Mouse (Mus musculus): ENCODE data around the gene Btbd16. TPM values are rescaled to one million over a fixed set of nuclear protein-coding genes. Genes with fewer than 3 reads are reported as not detected.

The Btbd16 gene
- polyA plus RNA-seq, 1 experiment from 2014 or later: not detected

- Histone ChIP-seq H3K27ac (replicated peaks; ENCODE audit: low read depth, low read length) (no peak overlapping the region), H3K36me3 (ENCODE audit: control insufficient read depth, insufficient read depth, low read length) (no peaks in the 10 kb centered on the region), H3K4me1 (ENCODE audit: control insufficient read depth, insufficient read depth, low read length) (no peaks in the 10 kb centered on the region), H3K4me2 (ENCODE audit: low read depth, severe bottlenecking) (no peak overlapping the region), H3K9me3 (ENCODE audit: control insufficient read depth, low read length) (no peaks in the 10 kb centered on the region), H3K9ac (ENCODE audit: low read length) (no peak overlapping the region), H3K27me3 (ENCODE audit: control insufficient read depth, insufficient read depth, low read length) (no peaks in the 10 kb centered on the region), H3K4me3 (ENCODE audit: low read depth, low read length) (no peak overlapping the region)
- no peak for DNase-seq (ENCODE audit: low spot score)
- ATAC-seq (ENCODE audit: insufficient number of reproducible peaks, low FRiP score, low TSS enrichment, low read depth): no peak
- 86% methylated on average over 4 of the region's 4 CpGs for WGBS
Observed at GRCm38 (mm10) chr7:130854684-130855292, 80.9 kb downstream of the Btbd16 start.

- Histone ChIP-seq H3K9me3 (ENCODE audit: control insufficient read depth, low read length) (no peaks in the 10 kb centered on the region), H3K9ac (ENCODE audit: low read length) (no peak overlapping the region), H3K4me2 (ENCODE audit: low read depth, severe bottlenecking) (no peak overlapping the region), H3K4me3 (ENCODE audit: low read depth, low read length) (no peak overlapping the region), H3K36me3 (ENCODE audit: control insufficient read depth, insufficient read depth, low read length) (no peaks in the 10 kb centered on the region), H3K27ac (replicated peaks; ENCODE audit: low read depth, low read length) (no peak overlapping the region), H3K4me1 (ENCODE audit: control insufficient read depth, insufficient read depth, low read length) (peaks cover 2% of the 10 kb centered on the region; the same call in 1 of the 2 replicates), H3K27me3 (ENCODE audit: control insufficient read depth, insufficient read depth, low read length) (no peaks in the 10 kb centered on the region)
- no peak for DNase-seq (ENCODE audit: low spot score)
- 48% methylated on average over 3 of the region's 3 CpGs for WGBS
- no peak for ATAC-seq (ENCODE audit: insufficient number of reproducible peaks, low FRiP score, low TSS enrichment, low read depth)
Observed at GRCm38 (mm10) chr7:130855681-130856080, 81.8 kb downstream of the Btbd16 start.

GRCm38 (mm10) chr7:130857973-130858372 is 84.1 kb downstream of the Btbd16 start:
- DNase-seq (ENCODE audit: low spot score): no peak
- H3K27ac ChIP-seq (replicated peaks; ENCODE audit: low read depth, low read length): no peak overlapping the region
- H3K9ac ChIP-seq (ENCODE audit: low read length): no peak overlapping the region
- H3K36me3 ChIP-seq (ENCODE audit: control insufficient read depth, insufficient read depth, low read length): no peaks in the 10 kb centered on the region
- no peaks in the 10 kb centered on the region for H3K9me3 ChIP-seq (ENCODE audit: control insufficient read depth, low read length)
- no peak overlapping the region for H3K4me2 ChIP-seq (ENCODE audit: low read depth, severe bottlenecking)
- ATAC-seq (ENCODE audit: insufficient number of reproducible peaks, low FRiP score, low TSS enrichment, low read depth): no peak
- no peak overlapping the region for H3K4me3 ChIP-seq (ENCODE audit: low read depth, low read length)
- H3K4me1 ChIP-seq (ENCODE audit: control insufficient read depth, insufficient read depth, low read length): peaks cover 6% of the 10 kb centered on the region; the same call in 1 of the 2 replicates
- WGBS: 75% methylated on average over 6 of the region's 6 CpGs
- H3K27me3 ChIP-seq (ENCODE audit: control insufficient read depth, insufficient read depth, low read length): no peaks in the 10 kb centered on the region

- Histone ChIP-seq H3K36me3 (ENCODE audit: control insufficient read depth, insufficient read depth, low read length) (no peaks in the 10 kb centered on the region), H3K27ac (replicated peaks; ENCODE audit: low read depth, low read length) (no peak overlapping the region), H3K4me2 (ENCODE audit: low read depth, severe bottlenecking) (no peak overlapping the region), H3K4me1 (ENCODE audit: control insufficient read depth, insufficient read depth, low read length) (peaks cover 6% of the 10 kb centered on the region; the same call in 1 of the 2 replicates), H3K4me3 (ENCODE audit: low read depth, low read length) (no peak overlapping the region), H3K9me3 (ENCODE audit: control insufficient read depth, low read length) (no peaks in the 10 kb centered on the region), H3K27me3 (ENCODE audit: control insufficient read depth, insufficient read depth, low read length) (no peaks in the 10 kb centered on the region), H3K9ac (ENCODE audit: low read length) (no peak overlapping the region)
- ATAC-seq (ENCODE audit: insufficient number of reproducible peaks, low FRiP score, low TSS enrichment, low read depth) (no peak), DNase-seq (ENCODE audit: low spot score) (no peak)
- 32% methylated on average over 4 of the region's 5 CpGs for WGBS
Observed at GRCm38 (mm10) chr7:130859926-130860325, 86.1 kb downstream of the Btbd16 start.

GRCm38 (mm10) chr7:130860721-130861142 is 86.9 kb downstream of the Btbd16 start:
- no peak overlapping the region for H3K27ac ChIP-seq (replicated peaks; ENCODE audit: low read depth, low read length)
- peaks cover 6% of the 10 kb centered on the region; the same call in 1 of the 2 replicates for H3K4me1 ChIP-seq (ENCODE audit: control insufficient read depth, insufficient read depth, low read length)
- no peaks in the 10 kb centered on the region for H3K36me3 ChIP-seq (ENCODE audit: control insufficient read depth, insufficient read depth, low read length)
- no peak for ATAC-seq (ENCODE audit: insufficient number of reproducible peaks, low FRiP score, low TSS enrichment, low read depth)
- DNase-seq (ENCODE audit: low spot score): no peak
- no peak overlapping the region for H3K4me2 ChIP-seq (ENCODE audit: low read depth, severe bottlenecking)
- H3K9me3 ChIP-seq (ENCODE audit: control insufficient read depth, low read length): no peaks in the 10 kb centered on the region
- no peak overlapping the region for H3K4me3 ChIP-seq (ENCODE audit: low read depth, low read length)
- WGBS: 66% methylated on average over 11 of the region's 11 CpGs
- H3K9ac ChIP-seq (ENCODE audit: low read length): no peak overlapping the region; the same call in 1 of the 2 replicates
- no peaks in the 10 kb centered on the region for H3K27me3 ChIP-seq (ENCODE audit: control insufficient read depth, insufficient read depth, low read length)

GRCm38 (mm10) chr7:130862501-130862900 is 88.6 kb downstream of the Btbd16 start:
- H3K4me3 ChIP-seq (ENCODE audit: low read depth, low read length): no peak overlapping the region
- H3K9ac ChIP-seq (ENCODE audit: low read length): no peak overlapping the region
- no peaks in the 10 kb centered on the region for H3K27me3 ChIP-seq (ENCODE audit: control insufficient read depth, insufficient read depth, low read length)
- WGBS: 38% methylated on average over 1 of the region's 1 CpGs
- DNase-seq (ENCODE audit: low spot score) (no peak), ATAC-seq (ENCODE audit: insufficient number of reproducible peaks, low FRiP score, low TSS enrichment, low read depth) (no peak)
- no peaks in the 10 kb centered on the region for H3K9me3 ChIP-seq (ENCODE audit: control insufficient read depth, low read length)
- no peak overlapping the region for H3K27ac ChIP-seq (replicated peaks; ENCODE audit: low read depth, low read length)
- peaks cover 6% of the 10 kb centered on the region; the same call in 1 of the 2 replicates for H3K4me1 ChIP-seq (ENCODE audit: control insufficient read depth, insufficient read depth, low read length)
- no peaks in the 10 kb centered on the region for H3K36me3 ChIP-seq (ENCODE audit: control insufficient read depth, insufficient read depth, low read length)
- no peak overlapping the region for H3K4me2 ChIP-seq (ENCODE audit: low read depth, severe bottlenecking)

GRCm38 (mm10) chr7:130864711-130865110 is 90.8 kb downstream of the Btbd16 start:
- WGBS: 81% methylated on average over 7 of the region's 7 CpGs
- ATAC-seq (ENCODE audit: insufficient number of reproducible peaks, low FRiP score, low TSS enrichment, low read depth): no peak
- peaks cover 6% of the 10 kb centered on the region; the same call in 1 of the 2 replicates for H3K4me1 ChIP-seq (ENCODE audit: control insufficient read depth, insufficient read depth, low read length)

GRCm38 (mm10) chr7:130865613-130866591 is 92.0 kb downstream of the Btbd16 start, which contains the start of gene Plekha1:
Plekha1 (plus strand) TSS chr7:130865756.
- ATAC-seq (ENCODE audit: insufficient number of reproducible peaks, low FRiP score, low TSS enrichment, low read depth): peak; percentile 97
- no peaks in the 10 kb centered on the region for H3K9me3 ChIP-seq (ENCODE audit: control insufficient read depth, low read length)
- no peaks in the 10 kb centered on the region for H3K36me3 ChIP-seq (ENCODE audit: control insufficient read depth, insufficient read depth, low read length)
- no peaks in the 10 kb centered on the region for H3K27me3 ChIP-seq (ENCODE audit: control insufficient read depth, insufficient read depth, low read length)
- peak within 1 kb of the TSS; percentile 77 for H3K4me2 ChIP-seq (ENCODE audit: low read depth, severe bottlenecking)
- under 1% methylated on average over 78 of the region's 114 CpGs for WGBS
- peak within 1 kb of the TSS; percentile 80 for H3K4me3 ChIP-seq (ENCODE audit: low read depth, low read length)
- H3K9ac ChIP-seq (ENCODE audit: low read length): peak within 1 kb of the TSS; percentile 73
- H3K27ac ChIP-seq (replicated peaks; ENCODE audit: low read depth, low read length): no peak within 1 kb of the TSS
- peak; percentile 97 for DNase-seq (ENCODE audit: low spot score)
- H3K4me1 ChIP-seq (ENCODE audit: control insufficient read depth, insufficient read depth, low read length): peaks cover 2% of the 10 kb centered on the region; the same call in 1 of the 2 replicates

More at GRCm38 (mm10) chr7:130864711-130865110, 90.8 kb downstream of the Btbd16 start:
- Histone ChIP-seq H3K27me3 (ENCODE audit: control insufficient read depth, insufficient read depth, low read length) (no peaks in the 10 kb centered on the region), H3K4me3 (ENCODE audit: low read depth, low read length) (no peak overlapping the region), H3K9ac (ENCODE audit: low read length) (no peak overlapping the region), H3K4me2 (ENCODE audit: low read depth, severe bottlenecking) (no peak overlapping the region), H3K9me3 (ENCODE audit: control insufficient read depth, low read length) (no peaks in the 10 kb centered on the region), H3K27ac (replicated peaks; ENCODE audit: low read depth, low read length) (no peak overlapping the region), H3K36me3 (ENCODE audit: control insufficient read depth, insufficient read depth, low read length) (no peaks in the 10 kb centered on the region)
- no peak for DNase-seq (ENCODE audit: low spot score)
